Mouse (Mus musculus) spleen, postnatal 4 days (tissue): ENCODE results near the gene Slc30a10.

Experiments
- DNase-seq, 2 experiments: peaks; one replicate each; pipeline ENCODE4 v3.0.0; 2022; ENCODE audit warnings: low spot score in 2 of 2

The Slc30a10 gene

DNA sequence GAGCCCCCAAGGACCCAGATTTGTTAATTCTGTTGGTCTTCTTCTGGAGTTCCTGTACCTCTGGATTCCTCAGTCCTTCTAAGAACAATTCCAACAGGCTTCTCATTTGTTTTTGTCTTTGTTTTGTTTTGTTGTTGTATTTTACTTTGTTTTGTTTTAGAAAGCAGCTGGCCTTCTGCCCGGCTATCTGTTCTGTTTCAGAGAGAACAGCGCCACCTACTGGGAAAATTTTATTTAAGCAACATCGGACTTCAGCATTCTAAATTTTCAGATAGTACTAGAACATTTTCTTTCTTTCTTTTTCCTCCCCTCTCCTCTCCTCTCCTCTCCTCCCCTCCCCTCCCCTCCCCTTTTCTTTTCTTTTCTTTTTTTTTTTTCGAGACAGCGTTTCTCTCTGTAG, 62.9 kb downstream of the Slc30a10 start:
- peak; percentile 45 to 71 for DNase-seq
